8 mouse cellular contexts compared by ENCODE assay signal in genomic region chr8:71628396-71629095, GRCm38 (mm10). TPM values are rescaled to one million over a fixed set of nuclear protein-coding genes. Genes with fewer than 3 reads are reported as not detected.
DNase-seq lines count a peak whose midpoint lies in the region; ATAC-seq lines count a peak whose summit lies in the region.

No protein-coding gene starts in this region.

- peaks cover 42% of the 10 kb centered on the region for H3K36me3 ChIP-seq in forebrain, embryonic 13.5 days (ENCODE audit: poor library complexity, severe bottlenecking)
- H3K36me3 ChIP-seq in liver, embryonic 13.5 days = peaks cover 20% of the 10 kb centered on the region
- peaks cover 17% of the 10 kb centered on the region for H3K36me3 ChIP-seq in stomach, embryonic 15.5 days

- DNase-seq in right cerebral cortex, postnatal 4 days = peak; percentile 41
- DNase-seq in right cerebral cortex, postnatal 25 days = no peak
- DNase-seq in liver, embryonic 13.5 days = no peak
- DNase-seq in gastrocnemius, postnatal 10 days = no peak
- DNase-seq in layer of hippocampus, postnatal 36 days = no peak

- 8% methylated on average over 16 of the region's 16 CpGs for WGBS in forebrain, embryonic 13.5 days
- 5% methylated on average over 16 of the region's 16 CpGs for WGBS in liver, embryonic 13.5 days (ENCODE audit: insufficient replicate concordance)
- 7% methylated on average over 16 of the region's 16 CpGs for WGBS in stomach, embryonic 15.5 days

- ATAC-seq in forebrain, embryonic 13.5 days = no peak
- no peak for ATAC-seq in liver, embryonic 13.5 days (ENCODE audit: low read depth)
- ATAC-seq in stomach, embryonic 15.5 days (ENCODE audit: insufficient read depth, low FRiP score, low read depth) = no peak
- ATAC-seq in inflammation-experienced regulatory T-cells, adult 6 months = no peak

- peak overlapping the region; percentile 75 for H3K9ac ChIP-seq in forebrain, embryonic 13.5 days
- H3K9ac ChIP-seq in liver, embryonic 13.5 days = peak overlapping the region; percentile 69
- H3K9ac ChIP-seq in stomach, embryonic 15.5 days = peak overlapping the region; percentile 56

- peaks cover 35% of the 10 kb centered on the region for H3K27me3 ChIP-seq in forebrain, embryonic 13.5 days
- H3K27me3 ChIP-seq in liver, embryonic 13.5 days = peaks cover 39% of the 10 kb centered on the region
- H3K27me3 ChIP-seq in stomach, embryonic 15.5 days (replicated peaks) = peaks cover 11% of the 10 kb centered on the region

- peaks cover 18% of the 10 kb centered on the region for H3K4me1 ChIP-seq in forebrain, embryonic 13.5 days
- H3K4me1 ChIP-seq in liver, embryonic 13.5 days (replicated peaks) = peaks cover 38% of the 10 kb centered on the region
- peaks cover 32% of the 10 kb centered on the region for H3K4me1 ChIP-seq in stomach, embryonic 15.5 days

- peaks cover 5% of the 10 kb centered on the region for H3K9me3 ChIP-seq in forebrain, embryonic 13.5 days (replicated peaks)
- no peaks in the 10 kb centered on the region for H3K9me3 ChIP-seq in liver, embryonic 13.5 days (replicated peaks)
- H3K9me3 ChIP-seq in stomach, embryonic 15.5 days = no peaks in the 10 kb centered on the region

- H3K27ac ChIP-seq in forebrain, embryonic 13.5 days = peak overlapping the region; percentile 65; the same call in 1 of the 2 replicates
- H3K27ac ChIP-seq in liver, embryonic 13.5 days = peak overlapping the region; percentile 13; the same call in 1 of the 2 replicates
- H3K27ac ChIP-seq in stomach, embryonic 15.5 days = peak overlapping the region; percentile 84

- peak overlapping the region; percentile 53 for H3K4me3 ChIP-seq in forebrain, embryonic 13.5 days
- H3K4me3 ChIP-seq in liver, embryonic 13.5 days (replicated peaks) = peak overlapping the region; percentile 62
- H3K4me3 ChIP-seq in stomach, embryonic 15.5 days (replicated peaks) = peak overlapping the region; percentile 59

- H3K4me2 ChIP-seq in forebrain, embryonic 13.5 days = peak overlapping the region; percentile 95
- peak overlapping the region; percentile 87 for H3K4me2 ChIP-seq in liver, embryonic 13.5 days
- peak overlapping the region; percentile 100 for H3K4me2 ChIP-seq in stomach, embryonic 15.5 days

RNA-seq across cellular contexts. Expression of gene Colgalt1, which starts 17.7 kb away (rescaled TPM):
- polyA plus RNA-seq in forebrain, embryonic 13.5 days (2015; fragmentation: Nextera tagmentation; extraction: Ambion mirVana) = 37.5 and 39.9 TPM in 2 replicates
- 21.4 and 21.9 TPM in 2 replicates for polyA plus RNA-seq in liver, embryonic 13.5 days (2015; fragmentation: Nextera tagmentation; extraction: Ambion mirVana)
- 70.6 and 75.1 TPM in 2 replicates for polyA plus RNA-seq in stomach, embryonic 15.5 days (2015; fragmentation: Nextera tagmentation; extraction: Ambion mirVana)
- 10 to 100 TPM; 43.3 to 56.1 TPM for total RNA-seq in gastrocnemius, postnatal 10 days (2021)
- 10 to 100 TPM; 52.3 to 55.6 TPM for total RNA-seq in layer of hippocampus, postnatal 36 days (2021)
- 10 to 100 TPM in 2 of 3 experiments, 1 to 10 TPM in 1; 8.7 to 14.8 (median 13.6) TPM for polyA plus RNA-seq in inflammation-experienced regulatory T-cells, adult 6 months (2017; shearing (Covaris generic))

RNA-seq across cellular contexts. Expression of gene Fam129c, which starts 31.1 kb away (rescaled TPM):
- 5.1 and 6.2 TPM in 2 replicates for polyA plus RNA-seq in forebrain, embryonic 13.5 days (2015; fragmentation: Nextera tagmentation; extraction: Ambion mirVana)
- 0.28 and 0.80 TPM in 2 replicates for polyA plus RNA-seq in liver, embryonic 13.5 days (2015; fragmentation: Nextera tagmentation; extraction: Ambion mirVana)
- polyA plus RNA-seq in stomach, embryonic 15.5 days (2015; fragmentation: Nextera tagmentation; extraction: Ambion mirVana) = 4.3 and 4.7 TPM in 2 replicates
- 1 to 10 TPM in 1 of 2 experiments, under 1 TPM in 1; 0.40 to 3.3 TPM for total RNA-seq in gastrocnemius, postnatal 10 days (2021)
- 1 to 10 TPM; 3.7 to 4.5 TPM for total RNA-seq in layer of hippocampus, postnatal 36 days (2021)
- polyA plus RNA-seq in inflammation-experienced regulatory T-cells, adult 6 months (2017; shearing (Covaris generic)) = 1 to 10 TPM; 1.5 to 2.0 (median 1.7) TPM

RNA-seq across cellular contexts. Expression of gene Pgls, which starts 36.6 kb away (rescaled TPM):
- polyA plus RNA-seq in forebrain, embryonic 13.5 days (2015; fragmentation: Nextera tagmentation; extraction: Ambion mirVana) = 201 and 206 TPM in 2 replicates
- 104 and 110 TPM in 2 replicates for polyA plus RNA-seq in liver, embryonic 13.5 days (2015; fragmentation: Nextera tagmentation; extraction: Ambion mirVana)
- 238 and 243 TPM in 2 replicates for polyA plus RNA-seq in stomach, embryonic 15.5 days (2015; fragmentation: Nextera tagmentation; extraction: Ambion mirVana)
- total RNA-seq in gastrocnemius, postnatal 10 days (2021) = 10 to 100 TPM; 49.3 to 54.5 TPM
- 10 to 100 TPM; 31.0 to 35.8 TPM for total RNA-seq in layer of hippocampus, postnatal 36 days (2021)
- polyA plus RNA-seq in inflammation-experienced regulatory T-cells, adult 6 months (2017; shearing (Covaris generic)) = 10 to 100 TPM; 52.1 to 61.7 (median 60.1) TPM

RNA-seq across cellular contexts. Expression of gene Unc13a, which starts 43.0 kb away (rescaled TPM):
- polyA plus RNA-seq in forebrain, embryonic 13.5 days (2015; fragmentation: Nextera tagmentation; extraction: Ambion mirVana) = 13.0 and 15.8 TPM in 2 replicates
- 0.20 TPM in 2 replicates for polyA plus RNA-seq in liver, embryonic 13.5 days (2015; fragmentation: Nextera tagmentation; extraction: Ambion mirVana)
- polyA plus RNA-seq in stomach, embryonic 15.5 days (2015; fragmentation: Nextera tagmentation; extraction: Ambion mirVana) = 1.1 TPM in 2 replicates
- total RNA-seq in gastrocnemius, postnatal 10 days (2021) = under 1 TPM; 0.38 to 0.45 TPM
- 100 to 1,000 TPM; 268 to 288 TPM for total RNA-seq in layer of hippocampus, postnatal 36 days (2021)
- polyA plus RNA-seq in inflammation-experienced regulatory T-cells, adult 6 months (2017; shearing (Covaris generic)) = under 1 TPM; 0.42 to 0.67 (median 0.54) TPM

RNA-seq across cellular contexts. Expression of gene Jak3, which starts 47.5 kb away (rescaled TPM):
- 1.6 and 1.7 TPM in 2 replicates for polyA plus RNA-seq in forebrain, embryonic 13.5 days (2015; fragmentation: Nextera tagmentation; extraction: Ambion mirVana)
- polyA plus RNA-seq in liver, embryonic 13.5 days (2015; fragmentation: Nextera tagmentation; extraction: Ambion mirVana) = 5.7 and 6.1 TPM in 2 replicates
- 9.1 and 9.6 TPM in 2 replicates for polyA plus RNA-seq in stomach, embryonic 15.5 days (2015; fragmentation: Nextera tagmentation; extraction: Ambion mirVana)
- 1 to 10 TPM; 3.9 to 5.8 TPM for total RNA-seq in gastrocnemius, postnatal 10 days (2021)
- 1 to 10 TPM; 5.2 TPM for total RNA-seq in layer of hippocampus, postnatal 36 days (2021)
- 10 to 100 TPM; 18.9 to 30.3 (median 22.5) TPM for polyA plus RNA-seq in inflammation-experienced regulatory T-cells, adult 6 months (2017; shearing (Covaris generic))

Comparison
In these comparisons a context has a peak if more than half of its experiments do, and no peak if none do; other contexts are left out.
1. H3K27ac ChIP-seq: peak in every context shown above with its lines; median percentile 84 in stomach, embryonic 15.5 days; 65 in forebrain, embryonic 13.5 days; 13 in liver, embryonic 13.5 days.